Mouse (Mus musculus): ENCODE measurements around the gene Osmr.
"Not testable (repeated sequence)": the region's sequence is repeated elsewhere in the genome, so short reads cannot be mapped to it uniquely, and the experiment has no call there.

Gene Osmr

GRCm38 (mm10) chr15:6861617-6862016, 13.2 kb downstream of the Osmr start:
- no peak for DNase-seq (ENCODE audit: low read depth, low spot score)

GRCm38 (mm10) chr15:6859781-6860180, 15.0 kb downstream of the Osmr start:
- DNase-seq (ENCODE audit: low read depth, low spot score) = no peak

DNA sequence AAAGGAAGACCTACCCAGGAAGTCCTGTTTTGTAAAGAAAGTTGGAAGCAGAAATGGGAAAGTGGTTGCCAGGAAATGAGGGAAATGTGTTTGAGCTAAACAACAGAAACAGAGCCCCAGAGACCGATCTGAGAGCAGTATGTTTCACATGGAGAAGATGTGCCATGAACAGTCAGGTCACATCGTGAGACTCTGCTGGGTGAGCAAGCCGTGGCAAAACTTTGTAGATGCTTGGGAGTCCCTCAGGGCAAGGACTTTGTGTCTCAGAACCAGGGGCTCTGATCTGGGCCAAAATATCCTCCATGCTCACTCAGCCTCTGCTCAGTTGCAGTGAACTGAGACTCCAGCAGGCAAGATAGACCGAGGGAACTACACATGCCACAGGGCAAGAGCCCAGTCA, 15.9 kb downstream of the Osmr start:
- DNase-seq (ENCODE audit: low read depth, low spot score) = no peak

DNA sequence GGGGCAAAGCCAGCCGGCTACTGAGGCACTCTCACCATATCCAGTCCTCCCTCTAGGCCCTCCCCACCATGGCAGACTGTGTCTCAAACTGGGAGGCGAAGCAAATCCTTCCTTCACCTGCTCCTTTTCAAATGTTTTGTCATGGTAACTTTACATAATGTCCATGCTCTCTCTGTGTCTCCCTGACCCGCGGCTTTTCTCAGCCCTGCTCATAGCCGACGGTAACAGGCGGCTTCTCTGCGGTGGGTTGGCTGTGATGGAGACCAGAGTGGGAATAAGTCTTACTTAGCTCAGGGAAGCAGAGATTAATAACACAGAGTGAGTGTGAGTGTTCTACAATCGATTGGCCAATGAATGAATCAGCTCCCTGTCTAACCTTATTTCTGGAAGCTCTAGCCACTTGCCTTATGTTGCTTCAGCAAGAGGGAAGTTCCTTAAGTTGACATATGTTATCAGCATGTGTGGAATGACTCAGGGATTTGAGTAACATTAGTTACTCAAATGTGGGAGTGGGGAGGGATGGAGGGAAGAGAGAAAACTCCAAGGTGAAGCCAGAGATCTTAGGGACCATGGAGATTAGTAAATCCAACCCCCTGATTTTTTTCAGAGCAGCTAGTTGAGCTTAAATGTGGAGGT, 17.4 kb downstream of the Osmr start:
- DNase-seq (ENCODE audit: low read depth, low spot score) = no peak

DNA sequence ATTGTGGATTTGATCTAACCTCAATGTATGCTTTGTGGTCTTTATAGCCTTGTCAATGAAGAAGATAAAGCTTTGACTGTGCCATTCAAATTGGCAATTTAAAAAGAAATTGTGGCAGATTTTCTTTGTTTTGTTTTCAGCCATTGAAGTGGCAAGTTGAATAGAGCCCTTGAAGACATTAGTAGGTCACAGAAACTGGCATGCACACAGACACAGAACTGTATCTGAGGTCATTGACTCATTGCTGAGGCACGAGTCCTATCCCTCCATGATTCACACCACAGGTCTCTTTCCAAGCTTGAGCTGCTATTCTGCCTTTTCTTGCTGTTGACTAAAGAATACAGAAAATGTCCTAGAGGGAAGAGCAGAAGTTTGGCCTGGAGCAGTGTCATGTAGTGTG, 24.9 kb downstream of the Osmr start:
- DNase-seq (ENCODE audit: low read depth, low spot score) = no peak

- peak; percentile 7 for DNase-seq (ENCODE audit: low read depth, low spot score)
Measured at GRCm38 (mm10) chr15:6840199-6840598, 34.6 kb downstream of the Osmr start.

DNA sequence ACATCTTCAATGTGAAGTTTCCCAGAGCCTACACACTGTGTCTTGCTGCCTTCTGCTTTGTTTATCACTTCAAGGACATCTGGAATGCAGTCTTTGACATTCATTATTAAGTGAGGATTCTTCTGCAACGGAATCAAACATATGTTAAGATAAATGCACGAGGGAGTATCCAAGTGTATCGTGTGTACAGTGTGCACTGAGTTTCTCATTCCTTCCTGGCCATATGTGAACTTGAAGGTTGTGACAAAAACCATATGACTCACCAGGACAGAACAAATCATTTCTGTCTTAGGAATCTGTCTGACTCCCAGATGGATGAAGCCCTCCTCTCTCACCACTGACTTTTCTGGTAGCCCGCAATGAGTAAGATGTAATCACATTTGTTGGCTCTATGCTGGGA, 59.0 kb downstream of the Osmr start:
- no peak for DNase-seq (ENCODE audit: low read depth, low spot score)

DNA sequence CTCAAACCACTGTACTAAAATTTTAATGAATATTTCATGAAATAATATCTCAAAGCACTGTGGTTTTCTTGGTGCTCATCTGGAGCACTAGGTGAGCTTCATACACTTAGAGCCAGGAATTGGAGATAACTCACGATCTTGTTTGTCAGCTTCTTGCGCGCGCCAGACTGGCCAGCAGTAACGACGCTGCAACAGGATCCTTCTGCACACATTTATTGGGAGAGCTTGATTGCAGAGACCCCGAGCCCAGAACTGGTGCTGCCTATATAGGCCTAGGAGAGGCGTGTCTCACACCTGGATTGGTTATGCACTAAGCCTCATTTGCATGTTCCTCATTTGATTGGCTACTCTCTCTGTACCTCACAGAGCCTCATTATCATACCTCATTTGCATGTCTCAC, 73.6 kb downstream of the Osmr start:
- DNase-seq (ENCODE audit: low read depth, low spot score) = not testable (repeated sequence)

DNA sequence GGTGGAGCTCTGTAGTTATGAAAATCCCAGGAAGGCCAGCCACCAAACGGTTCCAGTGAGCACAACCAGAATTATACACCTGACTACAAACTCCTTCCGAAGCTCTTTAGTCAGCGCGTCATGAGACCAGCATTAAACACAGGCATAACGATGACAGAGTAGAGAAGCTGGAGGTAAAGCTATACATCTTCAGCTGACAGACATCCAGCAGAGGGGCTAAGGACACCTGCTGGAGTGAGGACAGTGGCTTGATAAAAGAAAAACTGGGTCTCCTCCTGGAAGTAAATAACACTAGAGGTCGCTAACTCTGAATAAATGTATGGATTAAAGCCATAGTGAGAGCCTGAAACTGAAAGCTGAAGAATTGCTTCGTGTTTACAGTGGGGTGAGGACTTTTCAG, 81.9 kb downstream of the Osmr start:
- DNase-seq (ENCODE audit: low read depth, low spot score) = no peak

DNA sequence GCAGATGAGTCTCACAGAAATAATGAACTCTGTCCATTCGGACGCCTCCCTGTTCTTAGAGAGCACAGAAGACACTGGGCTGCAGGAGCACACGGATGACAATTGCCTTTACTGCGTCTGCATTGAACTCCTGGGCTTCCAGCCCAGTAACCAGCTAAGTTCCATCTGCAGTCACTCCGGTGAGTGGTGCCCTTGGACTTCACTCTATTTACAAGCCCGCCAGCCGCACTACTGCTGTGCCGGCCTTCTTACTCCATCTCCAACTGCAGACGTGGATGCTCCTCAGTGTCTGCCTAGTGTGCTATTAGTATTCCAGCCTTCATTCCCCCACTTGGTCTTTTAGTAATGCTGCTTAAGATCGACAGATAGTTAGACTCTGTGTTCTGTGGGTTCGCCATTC, 83.1 kb downstream of the Osmr start:
- no peak for DNase-seq (ENCODE audit: low read depth, low spot score)

DNA sequence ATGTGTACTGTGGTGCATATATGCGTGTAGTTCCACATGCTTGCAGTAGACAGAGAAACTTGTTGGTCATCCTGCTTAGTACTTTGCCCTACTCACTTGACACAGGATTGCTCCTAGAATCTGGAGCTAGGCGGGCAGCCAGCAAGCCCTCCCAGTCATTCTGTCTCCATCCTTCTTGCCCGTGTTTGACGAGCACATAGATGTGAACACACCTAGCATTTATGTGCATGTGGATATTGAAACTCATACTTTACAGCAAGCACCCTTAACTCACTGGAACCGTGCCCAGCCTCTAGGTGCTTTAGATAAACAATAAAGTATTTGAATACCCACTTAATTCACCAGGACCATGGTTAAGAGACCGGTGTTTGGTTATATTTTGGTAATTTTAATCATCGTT, 84.8 kb downstream of the Osmr start:
- no peak for DNase-seq (ENCODE audit: low read depth, low spot score)

DNA sequence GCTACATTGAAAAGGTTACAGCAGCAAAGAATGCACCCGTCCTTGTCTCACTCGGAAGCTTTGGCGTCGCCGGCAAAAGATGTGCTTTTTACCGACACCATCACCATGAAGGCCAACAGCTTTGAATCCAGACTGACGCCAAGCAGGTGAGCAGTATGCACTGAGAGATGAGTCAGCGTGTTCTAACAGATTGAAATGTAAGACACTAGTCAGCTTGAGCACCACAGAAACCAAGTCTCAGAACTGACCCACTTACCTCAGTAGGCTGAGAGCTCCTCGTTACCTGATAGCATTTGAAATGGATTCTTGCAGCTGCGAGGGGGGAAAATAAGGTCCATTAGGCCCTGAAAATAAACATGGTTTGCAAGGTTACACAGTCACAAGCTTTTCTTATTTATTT, 87.5 kb downstream of the Osmr start:
- DNase-seq (ENCODE audit: low read depth, low spot score) = no peak

DNA sequence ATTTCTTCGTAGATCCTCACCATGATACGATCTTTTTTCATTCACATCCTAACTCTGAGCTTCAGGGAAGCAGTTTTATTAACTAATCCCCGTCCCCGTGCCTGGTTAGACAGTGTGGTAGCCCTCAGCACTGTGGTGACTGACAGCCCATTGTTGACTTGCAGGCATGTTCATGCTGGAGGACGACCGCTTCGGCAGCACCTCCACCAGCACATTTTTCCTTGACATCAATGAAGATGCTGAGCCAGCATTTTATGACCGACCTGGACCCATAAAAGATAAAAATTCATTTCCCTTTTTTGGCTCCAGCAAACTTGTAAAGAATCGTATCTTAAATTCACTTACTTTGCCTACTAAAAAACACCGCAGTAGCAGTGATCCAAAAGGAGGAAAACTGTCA, 88.6 kb downstream of the Osmr start:
- DNase-seq (ENCODE audit: low read depth, low spot score) = no peak

GRCm38 (mm10) chr15:6772265-6772664, 102.5 kb downstream of the Osmr start:
- no peak for DNase-seq (ENCODE audit: low read depth, low spot score)
